Mouse (Mus musculus) R1 (cell line): ENCODE data around the gene Pik3r4.

ENCODE experiments used
- DNase-seq: peaks from one replicate; pipeline ENCODE4 v3.0.0-alpha.2; 2018; ENCODE audit warnings: low read depth, low spot score

Pik3r4 gene

DNA sequence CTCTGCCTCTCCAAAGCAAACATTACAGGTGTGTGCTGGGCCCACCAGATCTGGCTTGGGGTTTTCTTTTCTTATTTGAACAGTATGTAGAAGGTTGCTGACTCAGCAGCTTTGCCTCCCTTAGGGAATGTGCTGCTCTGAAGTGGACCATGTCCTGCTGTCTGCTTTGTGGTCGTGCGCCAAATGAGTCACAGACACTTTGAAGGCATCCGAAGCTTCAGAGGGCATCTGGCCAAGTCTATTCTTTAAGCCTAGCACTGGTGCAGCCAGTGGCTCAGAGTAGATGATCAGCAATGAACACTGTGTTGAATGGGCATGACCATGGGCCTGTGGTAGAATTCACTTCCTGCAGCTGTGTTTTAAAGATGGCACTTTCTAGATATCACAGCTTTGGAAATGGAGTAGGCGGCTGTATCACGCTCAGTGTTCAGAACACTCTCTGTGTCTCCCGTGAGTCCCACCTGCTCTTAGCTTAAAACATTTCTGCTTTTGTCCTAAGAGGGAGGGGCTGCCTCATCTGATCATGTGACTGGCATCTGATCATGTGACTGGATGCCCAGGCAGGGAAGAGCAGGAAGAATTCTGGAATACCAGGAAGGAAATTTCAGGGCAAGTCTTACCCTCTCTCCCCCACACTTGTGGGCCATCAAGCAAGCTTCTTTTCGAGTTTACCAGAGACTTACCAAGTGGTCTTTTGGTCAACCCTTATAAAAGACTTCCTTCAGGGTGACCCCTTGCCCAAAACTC is 54.2 kb downstream of the Pik3r4 start:
- DNase-seq = no peak

DNA sequence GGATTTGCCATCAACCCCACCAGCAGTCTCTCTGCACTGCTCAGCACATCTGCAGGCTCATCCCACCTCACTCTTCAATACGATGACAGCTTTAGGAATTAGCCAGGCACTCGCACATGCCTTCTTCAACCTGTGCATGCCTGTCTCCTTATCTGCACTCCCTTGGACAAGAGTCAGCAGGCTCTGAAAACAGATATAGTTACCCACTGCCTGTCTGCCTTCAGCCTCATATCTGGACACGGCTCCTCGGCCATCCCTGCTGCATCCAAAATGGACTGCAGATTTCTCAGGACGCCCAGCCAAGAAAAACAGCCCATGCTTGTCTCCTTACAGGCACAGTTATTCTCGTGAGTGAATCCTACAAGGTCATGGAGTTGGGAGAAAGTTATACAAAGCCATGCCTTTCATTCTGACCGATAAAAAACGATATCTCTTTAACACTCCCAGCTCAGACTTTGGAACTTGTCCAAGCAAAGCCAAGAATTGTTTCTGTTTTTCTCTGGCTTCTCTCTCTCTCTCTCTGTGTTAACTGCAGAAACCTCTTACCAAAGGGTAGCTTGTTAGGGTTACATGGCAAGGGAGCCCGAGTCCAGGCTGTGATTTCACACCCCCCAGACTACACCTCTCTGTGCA is 55.1 kb downstream of the Pik3r4 start:
- DNase-seq = no peak

DNA sequence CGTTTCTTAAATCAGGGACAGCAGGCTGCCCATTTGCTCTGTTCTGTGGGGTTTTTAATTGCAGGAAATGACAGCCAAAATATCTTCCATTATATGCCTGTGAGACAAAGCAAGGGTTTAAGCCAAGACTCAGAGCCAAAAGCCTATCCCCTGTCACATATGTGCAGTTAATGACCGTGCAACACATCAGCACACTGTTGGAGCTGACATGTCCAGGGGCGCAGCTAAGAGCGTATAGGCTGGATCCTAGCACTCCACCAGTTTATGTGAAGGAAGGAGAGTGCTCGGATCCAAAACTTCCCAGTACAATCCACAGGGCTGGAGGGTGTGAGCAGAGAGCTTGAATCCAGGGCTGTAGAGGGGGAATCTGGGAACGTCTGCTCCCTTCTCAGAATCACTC is 57.9 kb downstream of the Pik3r4 start:
- DNase-seq = no peak

DNA sequence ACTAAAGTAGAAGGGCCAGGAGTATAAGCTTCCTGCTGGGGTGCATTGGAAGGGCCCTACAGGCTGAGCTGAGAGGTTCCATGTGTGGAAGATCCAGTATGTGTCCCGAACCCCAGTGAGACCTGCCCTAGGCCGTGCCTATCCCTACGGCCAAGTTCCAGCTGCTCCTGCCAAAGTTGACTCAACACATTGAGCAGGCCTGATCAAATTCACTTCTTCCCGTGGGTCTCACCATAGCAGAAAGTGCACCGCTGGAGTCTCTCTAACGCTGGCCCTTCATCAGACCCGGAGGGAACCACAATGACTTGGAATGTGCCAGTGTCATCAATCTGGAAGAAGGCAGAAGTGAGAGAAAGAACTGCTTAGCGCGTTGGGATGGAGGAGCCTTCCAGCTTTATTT is 59.2 kb downstream of the Pik3r4 start:
- no peak for DNase-seq

DNA sequence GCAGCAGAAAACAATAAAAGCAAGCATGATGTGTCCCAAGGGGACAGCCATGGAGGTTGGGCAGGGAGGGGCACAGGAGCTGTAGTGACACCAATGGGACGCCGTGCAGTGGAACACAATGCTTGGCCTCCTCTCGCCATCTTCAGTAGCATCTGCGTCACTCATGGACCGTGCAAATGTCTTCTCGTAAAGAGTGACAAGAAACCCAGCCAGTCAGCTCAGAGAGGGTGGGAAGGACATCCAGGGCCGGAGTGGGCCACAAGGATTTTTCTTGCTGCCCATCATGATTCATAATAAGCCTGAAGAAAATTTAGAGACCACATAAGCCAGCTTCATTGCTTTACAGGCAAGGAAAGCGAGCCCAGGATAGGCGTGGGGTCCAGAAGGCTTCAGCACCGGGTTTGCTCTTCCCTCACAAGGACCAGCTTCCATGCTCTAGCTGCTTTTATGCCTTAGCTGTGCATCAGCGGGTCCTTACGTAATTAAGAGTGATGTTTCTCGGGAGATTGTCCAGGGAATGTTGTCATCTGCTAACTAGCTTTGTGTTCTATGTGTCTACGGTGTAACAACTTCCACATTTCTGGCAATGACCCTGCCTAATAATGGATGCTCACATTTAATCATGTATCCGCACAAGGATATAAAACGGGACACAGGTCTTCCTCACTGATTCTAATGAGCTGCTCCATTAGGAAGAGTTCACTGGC is 61.6 kb downstream of the Pik3r4 start:
- no peak for DNase-seq

DNA sequence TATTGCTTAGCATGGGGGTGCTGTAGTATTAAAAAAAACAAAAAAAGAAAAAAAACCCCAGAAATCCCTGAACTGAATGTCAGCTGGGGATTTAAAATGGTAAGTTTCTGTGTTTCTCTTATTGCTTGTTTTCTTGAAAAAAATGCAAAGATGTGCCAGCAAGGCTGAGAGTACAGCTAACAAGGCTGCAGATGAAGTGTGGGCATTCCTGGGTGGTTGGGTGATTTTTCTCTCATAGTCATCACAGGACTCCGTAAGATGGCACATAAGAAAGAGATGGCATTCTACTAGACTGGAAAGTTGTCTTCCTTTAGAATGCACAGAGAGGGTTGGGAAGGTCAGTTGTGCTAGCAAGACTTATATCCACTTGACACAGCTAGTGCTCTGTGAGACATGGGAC is 62.2 kb downstream of the Pik3r4 start:
- no peak for DNase-seq

DNA sequence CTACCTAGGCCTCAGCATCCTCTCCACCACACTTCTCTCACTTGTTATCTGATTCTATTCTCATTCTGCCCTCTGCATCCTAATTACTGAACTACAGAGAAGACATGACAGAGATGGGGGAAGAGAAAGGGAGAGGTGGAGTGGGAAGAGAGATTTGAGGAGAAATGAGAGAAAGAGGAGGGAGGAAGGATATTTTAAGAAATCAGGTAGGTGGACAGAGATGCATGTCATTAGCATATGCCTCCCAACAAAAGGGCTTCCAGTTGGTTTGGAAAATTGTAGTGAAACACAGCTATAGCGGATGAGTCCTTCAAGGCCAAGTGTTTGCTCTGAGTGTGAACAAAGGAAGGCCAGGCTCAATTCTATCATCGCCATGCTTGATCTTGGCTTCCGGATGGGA is 69.3 kb downstream of the Pik3r4 start:
- DNase-seq = no peak

DNA sequence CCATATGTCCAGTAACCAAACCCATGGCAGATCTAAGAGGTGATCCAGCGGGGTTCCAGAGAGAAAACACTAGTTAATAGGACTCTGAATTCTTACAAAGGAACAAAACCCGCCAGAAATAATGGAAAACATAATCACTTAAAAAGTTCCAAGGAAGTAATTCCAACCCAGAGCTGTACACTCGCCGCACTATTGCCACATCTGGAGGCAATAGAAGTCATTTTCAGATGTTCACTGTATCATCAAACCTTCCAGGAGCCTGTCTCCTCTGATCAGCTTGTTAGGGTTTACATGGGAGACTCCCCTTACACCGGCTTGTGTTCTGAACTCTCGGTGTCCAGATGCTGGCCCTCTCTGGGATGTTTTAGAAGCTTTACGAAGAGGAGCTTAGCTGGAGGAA is 76.6 kb downstream of the Pik3r4 start:
- no peak for DNase-seq

DNA sequence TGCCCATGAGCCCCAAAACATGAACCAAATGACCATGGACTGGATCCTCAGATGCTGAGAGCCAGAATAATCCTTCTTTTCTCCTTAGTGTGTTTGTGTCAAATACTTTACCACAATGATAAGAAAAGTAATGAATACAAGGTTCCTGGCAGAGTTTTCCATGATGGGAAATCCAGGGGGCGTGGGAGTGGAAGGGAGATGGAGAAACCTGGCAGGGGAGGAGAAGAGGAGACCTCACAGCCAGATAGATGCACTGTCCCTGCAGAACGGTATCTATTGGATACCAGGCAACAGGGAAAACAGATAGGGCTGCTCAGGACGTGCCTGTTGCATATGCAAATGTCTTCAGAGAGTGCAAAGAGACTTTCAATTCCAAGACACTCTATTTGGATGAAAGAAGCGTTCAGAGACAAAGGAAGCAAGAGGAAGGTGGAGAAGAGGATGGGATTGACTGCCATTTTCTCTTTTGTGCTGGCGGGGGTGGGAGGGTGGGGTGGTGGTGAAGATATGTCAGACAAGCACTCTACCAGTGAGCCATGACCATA is 77.1 kb downstream of the Pik3r4 start:
- DNase-seq = peak; percentile 86

DNA sequence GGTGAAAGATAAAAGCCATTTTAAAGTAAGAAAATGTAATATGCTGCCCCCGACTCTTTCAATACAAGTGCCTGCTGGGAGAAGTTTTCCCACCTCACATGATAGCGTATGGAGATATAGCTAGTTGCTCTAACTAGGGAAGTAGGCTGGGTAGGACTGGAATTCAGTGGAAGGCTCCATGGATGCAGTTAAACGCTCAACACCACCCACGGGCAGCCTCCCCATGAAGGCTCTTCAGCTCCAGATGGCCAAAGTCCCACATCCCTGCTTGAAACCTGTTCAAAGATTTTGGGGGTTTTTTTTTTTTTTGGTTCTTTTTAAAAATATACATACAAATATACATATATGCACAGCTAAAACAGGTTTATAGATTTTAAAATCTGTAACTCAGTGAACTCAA is 77.7 kb downstream of the Pik3r4 start:
- DNase-seq = no peak

DNA sequence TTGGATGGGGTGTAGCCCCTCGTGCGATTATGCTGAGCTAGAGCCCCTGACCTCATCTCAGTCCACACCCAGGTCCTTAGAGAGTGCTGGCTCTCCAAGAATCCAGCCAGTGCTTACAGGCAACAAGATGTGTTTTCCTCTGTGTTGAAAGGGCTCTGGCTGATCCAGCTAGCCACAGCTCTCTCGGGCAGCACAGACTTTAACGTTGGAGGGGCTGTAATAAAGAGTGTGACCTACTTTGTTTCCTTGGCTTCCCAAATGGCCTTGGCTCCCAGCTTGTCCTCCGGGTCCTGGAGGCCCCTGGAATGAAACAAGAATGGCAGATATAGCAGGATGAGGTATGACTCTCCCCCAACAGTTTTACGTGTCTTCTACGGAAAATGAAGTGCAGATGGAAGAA is 89.2 kb downstream of the Pik3r4 start:
- DNase-seq = no peak

DNA sequence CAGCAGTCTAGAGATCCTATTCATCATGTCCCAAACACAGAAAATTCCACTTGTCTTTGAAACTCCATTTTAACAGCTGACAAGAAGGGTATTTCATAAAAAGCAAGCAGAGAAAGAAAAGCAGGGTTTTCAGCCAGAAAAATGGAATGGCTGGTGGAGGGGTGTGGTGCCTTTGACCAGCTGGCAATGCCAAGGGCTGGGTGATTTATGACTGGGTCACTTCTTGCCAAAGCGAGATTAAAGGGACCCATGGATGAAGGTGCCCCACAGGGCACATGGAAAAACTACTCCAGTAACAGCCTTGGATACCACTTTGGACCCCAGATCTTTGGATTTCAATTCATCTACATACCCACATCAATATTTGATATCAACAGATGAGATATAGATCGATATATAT is 91.9 kb downstream of the Pik3r4 start:
- DNase-seq = no peak

DNA sequence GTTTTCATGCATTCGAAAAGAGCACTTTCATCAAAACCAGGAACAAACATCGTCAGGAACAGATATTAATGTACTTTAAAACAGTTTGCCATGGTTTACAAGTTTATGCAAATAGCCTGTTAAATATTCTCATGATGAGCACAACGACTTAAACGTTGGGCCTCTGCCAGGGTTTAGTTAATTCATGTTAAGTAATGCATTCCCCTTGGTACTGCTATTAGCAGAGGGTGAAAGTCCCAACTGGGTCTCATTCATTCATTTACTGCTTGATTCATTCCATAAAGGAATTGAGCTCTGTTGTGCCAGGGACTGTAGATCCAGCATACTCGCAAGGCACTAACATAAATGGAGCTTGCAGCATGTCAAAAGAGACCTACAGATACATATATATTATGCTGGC is 92.4 kb downstream of the Pik3r4 start:
- DNase-seq = no peak
